Mouse (Mus musculus): ENCODE data around the gene Sdk2. TPM values are rescaled to one million over a fixed set of nuclear protein-coding genes. Genes with fewer than 3 reads are reported as not detected.

Sdk2 gene
- total and polyA plus RNA-seq, 3 experiments: 0.13 TPM; not detected in 2

- H3K27ac ChIP-seq (ENCODE audit: control insufficient read depth, low read depth, low read length): no peak overlapping the region
- no peak for DNase-seq (ENCODE audit: low read depth, low spot score)
- no peak for TF ChIP-seq RCOR1 (IDR thresholded peaks at IDR 0.05; ENCODE audit: low read depth, low read length)
- TF ChIP-seq ZMIZ1 (IDR thresholded peaks at IDR 0.05; ENCODE audit: low read depth, low read length): no peak
- TF ChIP-seq MAZ (IDR thresholded peaks at IDR 0.05; ENCODE audit: low read depth, low read length): no peak
- TF ChIP-seq KAT2A (conservative IDR thresholded peaks at IDR 0.05; ENCODE audit: low read depth, low read length): no peak
- TF ChIP-seq ZKSCAN1 (IDR thresholded peaks at IDR 0.05; ENCODE audit: low read depth, low read length): no peak
- no peak for TF ChIP-seq EP300 (IDR thresholded peaks at IDR 0.05; ENCODE audit: low read depth in 1 of 2, low read length in 2 of 2)
- no peak for TF ChIP-seq MAFK (IDR thresholded peaks at IDR 0.05; ENCODE audit: borderline replicate concordance, low read depth, low read length)
- no peak for TF ChIP-seq ZC3H11A (IDR thresholded peaks at IDR 0.05; ENCODE audit: low read depth, low read length)
- no peak for TF ChIP-seq GABPA (IDR thresholded peaks at IDR 0.05; ENCODE audit: low read depth, low read length)
- TF ChIP-seq BHLHE40 (IDR thresholded peaks at IDR 0.05; ENCODE audit: borderline replicate concordance, low read depth, low read length): no peak
- no peak for TF ChIP-seq NRF1 (IDR thresholded peaks at IDR 0.05; ENCODE audit: insufficient read depth, low read depth, low read length, poor library complexity, severe bottlenecking)
- TF ChIP-seq POLR2AphosphoS2 (IDR thresholded peaks at IDR 0.05; ENCODE audit: low read length): no peak
- no peak for TF ChIP-seq USF1 (IDR thresholded peaks at IDR 0.05; ENCODE audit: low read depth, low read length)
- TF ChIP-seq HCFC1 (IDR thresholded peaks at IDR 0.05; ENCODE audit: low read depth, low read length): no peak
- no peak for TF ChIP-seq TCF12 (IDR thresholded peaks at IDR 0.05; ENCODE audit: low read depth, low read length)
- TF ChIP-seq MEF2A (IDR thresholded peaks at IDR 0.05; ENCODE audit: extremely low read depth, insufficient replicate concordance, low read depth, low read length, poor library complexity, severe bottlenecking): no peak
- no peak for TF ChIP-seq ZNF384 (IDR thresholded peaks at IDR 0.05; ENCODE audit: low read depth, low read length)
- TF ChIP-seq TAL1 (IDR thresholded peaks at IDR 0.05; ENCODE audit: low read length): no peak
- no peak for TF ChIP-seq SIN3A (IDR thresholded peaks at IDR 0.05; ENCODE audit: low read length)
Observed at GRCm38 (mm10) chr11:113901906-113902305, 164.9 kb downstream of the Sdk2 start.

GRCm38 (mm10) chr11:113898671-113899070 lies 168.2 kb downstream of the Sdk2 start:
- Histone ChIP-seq H3K9ac (ENCODE audit: control insufficient read depth, low read depth, low read length, poor library complexity, severe bottlenecking) (no peak overlapping the region), H3K9me3 (replicated peaks; ENCODE audit: insufficient read depth, low read length) (no peaks in the 10 kb centered on the region), H3K4me1 (ENCODE audit: control insufficient read depth in 1 of 2, insufficient read depth in 2 of 2, low read length in 2 of 2) (no peaks in the 10 kb centered on the region), H3K27ac (ENCODE audit: control insufficient read depth, low read depth, low read length) (no peak overlapping the region), H3K27me3 (ENCODE audit: control insufficient read depth in 1 of 2, insufficient read depth in 2 of 2, low read length in 2 of 2) (no peaks in the 10 kb centered on the region), H3K36me3 (ENCODE audit: control insufficient read depth in 1 of 2, insufficient read depth in 2 of 2, low read length in 2 of 2) (no peaks in the 10 kb centered on the region), H3K79me2 (ENCODE audit: control insufficient read depth, insufficient read depth, low read length, poor library complexity) (no peaks in the 10 kb centered on the region), H3K4me3 (ENCODE audit: control insufficient read depth in 1 of 2, insufficient read depth in 1 of 2, low read depth in 2 of 2, low read length in 2 of 2) (no peak overlapping the region)
- DNase-seq (ENCODE audit: low read depth, low spot score): no peak
- TF ChIP-seq TCF12 (IDR thresholded peaks at IDR 0.05; ENCODE audit: low read depth, low read length) (no peak), ZMIZ1 (IDR thresholded peaks at IDR 0.05; ENCODE audit: low read depth, low read length) (no peak)

More at GRCm38 (mm10) chr11:113901906-113902305, 164.9 kb downstream of the Sdk2 start:
- Histone ChIP-seq H3K4me1 (ENCODE audit: control insufficient read depth in 1 of 2, insufficient read depth in 2 of 2, low read length in 2 of 2) (no peaks in the 10 kb centered on the region), H3K27me3 (ENCODE audit: control insufficient read depth in 1 of 2, insufficient read depth in 2 of 2, low read length in 2 of 2) (no peaks in the 10 kb centered on the region), H3K9me3 (replicated peaks; ENCODE audit: insufficient read depth, low read length) (no peaks in the 10 kb centered on the region), H3K36me3 (ENCODE audit: control insufficient read depth in 1 of 2, insufficient read depth in 2 of 2, low read length in 2 of 2) (no peaks in the 10 kb centered on the region), H3K9ac (ENCODE audit: control insufficient read depth, low read depth, low read length, poor library complexity, severe bottlenecking) (no peak overlapping the region), H3K4me3 (ENCODE audit: control insufficient read depth in 1 of 2, insufficient read depth in 1 of 2, low read depth in 2 of 2, low read length in 2 of 2) (no peak overlapping the region), H3K79me2 (ENCODE audit: control insufficient read depth, insufficient read depth, low read length, poor library complexity) (no peaks in the 10 kb centered on the region)
